20 mouse cellular contexts compared by ENCODE assay signal in genomic region chr2:18176235-18176634, GRCm38 (mm10).
"Had no signal": no experiment of that assay in that cellular context is flagged by ENCODE, and none has a peak within 500 bp of the region (broad histone marks: within the 10 kb centered on the region; RNA-seq: fewer than 3 reads in every experiment).

No protein-coding gene starts in this region.

- H3K27ac ChIP-seq: limb, embryonic 12.5 days; limb, embryonic 15.5 days; liver, embryonic 14.5 days; lung, embryonic 15.5 days; midbrain, embryonic 15.5 days; neural tube, embryonic 13.5 days; stomach, embryonic 15.5 days had no signal

- ATAC-seq: intestine, embryonic 16.5 days; liver, postnatal 0 days; midbrain, embryonic 15.5 days had no signal

- H3K9me3 ChIP-seq: limb, embryonic 12.5 days; limb, embryonic 15.5 days; lung, embryonic 15.5 days; midbrain, embryonic 15.5 days; neural tube, embryonic 13.5 days; stomach, embryonic 15.5 days had no signal

- H3K4me3 ChIP-seq: limb, embryonic 12.5 days; limb, embryonic 15.5 days; lung, embryonic 15.5 days; midbrain, embryonic 15.5 days; myocyte; neural tube, embryonic 13.5 days; stomach, embryonic 15.5 days had no signal

- DNase-seq: kidney, adult 18-20 months; kidney, adult 9 months; kidney, postnatal 14 days; kidney, postnatal 4 days; left cerebral cortex, postnatal 4 days; liver, postnatal 0 days; right cerebral cortex, adult 18-20 months; right cerebral cortex, postnatal 25 days; spleen, adult 18-20 months; thymus, adult 18-20 months; thymus, postnatal 36 days had no signal

- H3K27me3 ChIP-seq: limb, embryonic 12.5 days; limb, embryonic 15.5 days; lung, embryonic 15.5 days; midbrain, embryonic 15.5 days; neural tube, embryonic 13.5 days; stomach, embryonic 15.5 days had no signal

- H3K4me1 ChIP-seq: limb, embryonic 15.5 days; lung, embryonic 15.5 days; midbrain, embryonic 15.5 days; neural tube, embryonic 13.5 days; stomach, embryonic 15.5 days had no signal
